Mouse (Mus musculus) splenic B cell, adult 2 months (primary cell): ENCODE results near the gene Ugt1a5.
"Not testable (repeated sequence)": the region's sequence is repeated elsewhere in the genome, so short reads cannot be mapped to it uniquely, and the experiment has no call there.

Experiments used
- DNase-seq: peaks from one replicate; pipeline ENCODE4 v3.0.0-alpha.2; 2011; ENCODE audit warnings: low read depth, low spot score
- H3K27me3 ChIP-seq: 2 replicates; pipeline ENCODE4 v1.6.1; 2012; ENCODE audit warnings: mild to moderate bottlenecking, low read length, moderate library complexity, mixed read lengths; ENCODE audit not compliant: control insufficient read depth, poor library complexity, insufficient read depth, severe bottlenecking
- H3K36me3 ChIP-seq: 2 replicates; pipeline ENCODE4 v1.6.1; 2012; ENCODE audit warnings: mild to moderate bottlenecking, low read length, moderate library complexity, mixed read lengths; ENCODE audit not compliant: control insufficient read depth, poor library complexity, insufficient read depth, severe bottlenecking

Gene Ugt1a5

DNA sequence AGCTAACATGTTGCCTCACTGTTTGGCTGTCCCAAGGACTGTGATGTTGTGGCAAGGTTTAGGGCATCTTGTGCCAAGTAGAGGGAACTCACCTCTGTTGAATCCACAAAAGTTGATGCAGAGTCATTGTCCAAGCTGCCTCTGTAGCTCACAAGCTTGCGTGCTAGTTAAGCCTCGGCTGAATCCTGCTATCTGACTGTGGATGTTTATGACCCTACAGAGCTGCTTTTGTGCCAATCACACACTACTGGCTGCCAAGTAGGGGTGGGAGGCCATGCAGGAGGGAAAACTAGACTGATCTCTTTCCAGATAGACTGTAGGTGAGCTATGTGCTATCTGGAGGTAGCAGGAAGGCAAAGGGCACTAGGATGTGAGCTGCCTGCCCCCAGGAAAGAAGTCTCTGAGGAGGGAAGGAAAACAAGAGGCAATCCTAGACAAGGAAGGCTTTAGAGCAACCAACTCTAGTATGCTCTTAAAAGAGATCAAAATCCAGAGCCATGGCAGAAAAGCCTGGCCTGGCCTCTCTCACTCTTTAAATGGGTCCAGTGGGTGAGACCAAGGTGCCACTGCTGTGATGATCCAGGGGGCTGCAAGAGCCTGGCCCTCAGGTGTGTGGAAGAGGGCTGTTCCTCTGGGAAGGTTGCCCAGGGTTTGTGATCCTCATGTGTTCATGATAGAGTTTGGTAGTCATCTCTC lies 48.1 kb downstream of the Ugt1a5 start:
- DNase-seq: peak; percentile 22
- H3K36me3 ChIP-seq: no peaks in the 10 kb centered on the region
- H3K27me3 ChIP-seq: no peaks in the 10 kb centered on the region

DNA sequence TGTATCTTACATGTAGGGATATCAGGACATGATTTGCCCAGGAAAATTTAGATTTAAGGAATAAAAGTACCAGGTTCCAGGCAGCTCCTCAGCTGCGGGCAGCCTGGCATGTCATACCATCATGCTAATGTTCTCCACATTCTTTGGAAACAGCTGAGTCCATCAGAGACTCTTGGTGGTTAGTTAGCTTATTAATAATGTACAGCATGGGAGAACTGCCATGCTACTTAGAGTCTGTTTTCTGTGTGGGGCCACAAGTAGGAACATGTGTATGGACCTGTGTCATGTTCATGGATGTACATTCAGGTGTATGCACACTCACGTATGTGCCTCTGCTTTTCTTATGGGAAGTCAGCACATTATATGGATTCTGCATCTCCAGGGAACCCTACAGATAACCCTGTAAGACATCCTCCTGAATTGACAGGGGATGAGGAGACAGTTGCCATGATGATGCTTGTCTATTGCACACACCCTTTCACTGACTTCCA lies 48.7 kb downstream of the Ugt1a5 start:
- Histone ChIP-seq H3K36me3 (no peaks in the 10 kb centered on the region), H3K27me3 (no peaks in the 10 kb centered on the region)
- peak; percentile 20 for DNase-seq

- H3K27me3 ChIP-seq: no peaks in the 10 kb centered on the region
- DNase-seq: peak; percentile 15
- H3K36me3 ChIP-seq: no peaks in the 10 kb centered on the region
Measured at GRCm38 (mm10) chr1:88215466-88216380, 49.9 kb downstream of the Ugt1a5 start.

- no peaks in the 10 kb centered on the region for H3K27me3 ChIP-seq
- peak; percentile 10 for DNase-seq
- no peaks in the 10 kb centered on the region for H3K36me3 ChIP-seq
Measured at GRCm38 (mm10) chr1:88216551-88216950, 50.7 kb downstream of the Ugt1a5 start.

- no peaks in the 10 kb centered on the region for H3K27me3 ChIP-seq
- H3K36me3 ChIP-seq: no peaks in the 10 kb centered on the region
- DNase-seq: peak; percentile 16
Measured at GRCm38 (mm10) chr1:88217144-88217543, 51.3 kb downstream of the Ugt1a5 start.

- no peaks in the 10 kb centered on the region for H3K36me3 ChIP-seq
- no peaks in the 10 kb centered on the region for H3K27me3 ChIP-seq
- DNase-seq: peak; percentile 23
Measured at GRCm38 (mm10) chr1:88217576-88217975, 51.8 kb downstream of the Ugt1a5 start.

GRCm38 (mm10) chr1:88218051-88218450 lies 52.2 kb downstream of the Ugt1a5 start:
- DNase-seq: peak; percentile 9
- Histone ChIP-seq H3K36me3 (no peaks in the 10 kb centered on the region), H3K27me3 (no peaks in the 10 kb centered on the region)

- peak; percentile 5 for DNase-seq
- no peaks in the 10 kb centered on the region for H3K27me3 ChIP-seq
- H3K36me3 ChIP-seq: no peaks in the 10 kb centered on the region
Measured at GRCm38 (mm10) chr1:88218591-88218990, 52.8 kb downstream of the Ugt1a5 start.

DNA sequence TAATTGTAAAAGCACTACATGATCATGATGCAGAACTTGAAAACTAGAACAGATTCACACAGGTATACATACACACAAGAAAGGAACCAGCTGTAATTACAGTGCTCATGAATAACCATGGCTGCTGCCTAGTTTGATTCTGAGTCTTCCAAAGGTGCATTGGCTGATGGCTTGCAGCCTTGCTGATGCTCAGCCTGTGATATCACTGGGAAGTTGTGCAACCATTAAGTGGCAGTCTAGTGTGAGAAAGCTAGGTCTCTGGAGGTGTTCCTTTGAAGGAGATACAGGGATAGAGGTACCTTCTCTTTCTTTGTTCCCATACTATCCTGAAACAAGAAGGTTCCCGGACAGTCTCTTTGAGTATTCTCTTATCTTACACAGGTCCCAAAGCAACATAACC lies 53.2 kb downstream of the Ugt1a5 start:
- Histone ChIP-seq H3K36me3 (no peaks in the 10 kb centered on the region), H3K27me3 (no peaks in the 10 kb centered on the region)
- DNase-seq: peak; percentile 19

- Histone ChIP-seq H3K27me3 (no peaks in the 10 kb centered on the region), H3K36me3 (no peaks in the 10 kb centered on the region)
- no peak for DNase-seq
Measured at GRCm38 (mm10) chr1:88220336-88220735, 54.5 kb downstream of the Ugt1a5 start.

DNA sequence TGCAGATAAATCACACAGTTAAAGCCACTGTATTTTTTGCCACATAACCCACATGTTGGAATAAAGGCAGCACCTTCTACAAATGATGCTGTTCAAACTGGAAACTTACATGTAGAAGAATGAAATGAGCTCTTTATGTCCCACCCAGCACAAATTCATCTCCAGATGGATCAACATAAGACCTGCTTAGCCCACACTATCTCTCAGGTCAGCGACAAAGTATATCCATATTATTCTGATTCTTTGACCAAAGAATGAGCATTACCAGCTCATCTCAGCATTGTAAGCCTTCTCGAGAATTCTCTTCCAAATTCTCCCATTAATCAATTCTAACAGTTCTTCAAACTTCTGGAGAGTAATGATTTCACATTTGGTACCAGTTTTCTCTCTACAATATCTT lies 56.4 kb downstream of the Ugt1a5 start:
- peak; percentile 8 for DNase-seq
- Histone ChIP-seq H3K27me3 (no peaks in the 10 kb centered on the region), H3K36me3 (no peaks in the 10 kb centered on the region)

DNA sequence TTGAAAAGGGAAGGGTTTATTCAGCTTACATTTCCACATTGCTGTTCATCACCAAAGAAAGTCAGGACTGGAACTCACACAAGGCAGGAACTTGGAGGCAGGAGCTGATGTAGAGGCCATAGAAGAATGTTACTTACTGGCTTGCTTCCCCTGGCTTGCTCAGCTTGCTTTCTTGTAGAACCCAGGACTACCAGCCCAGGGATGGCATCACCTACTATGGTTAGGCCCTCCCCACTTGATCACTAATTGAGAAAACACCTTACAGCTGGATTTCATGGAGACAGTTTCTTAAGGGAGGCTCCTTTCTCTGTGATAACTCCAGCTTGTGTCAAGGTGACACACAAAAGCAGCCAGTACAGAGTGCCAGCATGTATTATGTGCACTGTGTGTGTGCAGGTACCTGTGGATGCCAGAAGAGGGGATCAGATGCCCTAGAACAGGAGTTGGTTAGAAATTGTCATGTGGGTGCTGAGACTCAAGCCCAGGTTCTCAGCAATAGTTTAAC lies 57.3 kb downstream of the Ugt1a5 start:
- H3K27me3 ChIP-seq, H3K36me3 ChIP-seq: not testable (repeated sequence)
- DNase-seq: peak; percentile 14

DNA sequence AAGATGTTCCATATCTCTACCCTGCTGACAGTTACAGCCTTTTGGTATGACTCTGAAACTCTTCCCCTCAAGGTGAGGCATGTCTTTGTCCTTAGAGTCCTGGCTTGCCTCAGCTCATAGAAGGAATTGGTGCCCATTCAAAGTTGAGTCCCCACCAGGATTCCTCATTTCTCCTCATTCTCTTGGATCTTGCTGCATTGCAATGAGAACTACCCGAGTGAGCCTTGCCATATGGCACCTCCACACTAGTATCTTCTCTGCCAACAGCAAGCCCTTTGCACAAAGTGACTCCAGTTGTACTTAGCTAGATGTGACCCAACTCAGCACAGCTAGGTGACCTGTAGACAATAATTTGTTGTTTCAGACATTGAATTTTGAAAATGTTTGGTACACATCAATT lies 57.8 kb downstream of the Ugt1a5 start:
- H3K27me3 ChIP-seq: no peaks in the 10 kb centered on the region
- H3K36me3 ChIP-seq: no peaks in the 10 kb centered on the region
- DNase-seq: peak; percentile 26

- Histone ChIP-seq H3K36me3 (no peaks in the 10 kb centered on the region), H3K27me3 (no peaks in the 10 kb centered on the region)
- peak; percentile 34 for DNase-seq
Measured at GRCm38 (mm10) chr1:88224029-88224776, 58.4 kb downstream of the Ugt1a5 start.
